Mouse (Mus musculus) 416B (cell line): ENCODE results near the gene Slc25a34.

ENCODE experiments used
- DNase-seq: peaks from one replicate; pipeline ENCODE4 v3.0.0; 2011; ENCODE audit warnings: low read depth

The Slc25a34 gene

GRCm38 (mm10) chr4:141643118-141643855 is 19.7 kb upstream of the Slc25a34 start:
- DNase-seq = no peak

GRCm38 (mm10) chr4:141641961-141642811 is 18.6 kb upstream of the Slc25a34 start:
- no peak for DNase-seq

GRCm38 (mm10) chr4:141641353-141641771 is 17.7 kb upstream of the Slc25a34 start:
- DNase-seq = no peak

GRCm38 (mm10) chr4:141639474-141639873 is 15.9 kb upstream of the Slc25a34 start:
- no peak for DNase-seq

GRCm38 (mm10) chr4:141636693-141637092 is 13.1 kb upstream of the Slc25a34 start:
- DNase-seq = no peak

GRCm38 (mm10) chr4:141635991-141636390 is 12.4 kb upstream of the Slc25a34 start:
- DNase-seq = no peak

GRCm38 (mm10) chr4:141632111-141632873 is 8.7 kb upstream of the Slc25a34 start:
- DNase-seq = no peak

- no peak for DNase-seq
Observed at GRCm38 (mm10) chr4:141631250-141631649, 7.6 kb upstream of the Slc25a34 start.

GRCm38 (mm10) chr4:141630021-141630420 is 6.4 kb upstream of the Slc25a34 start:
- DNase-seq = no peak

- DNase-seq = no peak
Observed at GRCm38 (mm10) chr4:141628661-141629060, 5.0 kb upstream of the Slc25a34 start.

GRCm38 (mm10) chr4:141627502-141627901 is 3.9 kb upstream of the Slc25a34 start:
- DNase-seq = no peak

- no peak for DNase-seq
Observed at GRCm38 (mm10) chr4:141625774-141626550, 2.3 kb upstream of the Slc25a34 start.

GRCm38 (mm10) chr4:141624983-141625773 is 1.6 kb upstream of the Slc25a34 start:
- DNase-seq = peak; percentile 75

- no peak for DNase-seq
Observed at GRCm38 (mm10) chr4:141624134-141624533, 513 bp upstream of the Slc25a34 start.

GRCm38 (mm10) chr4:141623037-141623436 is 584 bp downstream of the Slc25a34 start:
- no peak for DNase-seq

GRCm38 (mm10) chr4:141622580-141622979 is 1.0 kb downstream of the Slc25a34 start:
- no peak for DNase-seq

- no peak for DNase-seq
Observed at GRCm38 (mm10) chr4:141622091-141622490, 1.5 kb downstream of the Slc25a34 start.

GRCm38 (mm10) chr4:141621297-141621696 is 2.3 kb downstream of the Slc25a34 start:
- no peak for DNase-seq

GRCm38 (mm10) chr4:141619299-141619883 is 4.2 kb downstream of the Slc25a34 start:
- DNase-seq = peak; percentile 71

- peak; percentile 91 for DNase-seq
Observed at GRCm38 (mm10) chr4:141618565-141619243, 4.9 kb downstream of the Slc25a34 start, which contains the start of gene Tmem82. Tmem82 (minus strand) TSS chr4:141618633.
